Mouse (Mus musculus) fat pad, adult 2 months (tissue): ENCODE measurements around the gene Whrn.

Experiments
- DNase-seq: peaks from one replicate; pipeline ENCODE4 v3.0.0-alpha.2; 2011; ENCODE audit warnings: low read depth, low spot score; ENCODE audit errors: extremely low read depth

Gene Whrn

DNA sequence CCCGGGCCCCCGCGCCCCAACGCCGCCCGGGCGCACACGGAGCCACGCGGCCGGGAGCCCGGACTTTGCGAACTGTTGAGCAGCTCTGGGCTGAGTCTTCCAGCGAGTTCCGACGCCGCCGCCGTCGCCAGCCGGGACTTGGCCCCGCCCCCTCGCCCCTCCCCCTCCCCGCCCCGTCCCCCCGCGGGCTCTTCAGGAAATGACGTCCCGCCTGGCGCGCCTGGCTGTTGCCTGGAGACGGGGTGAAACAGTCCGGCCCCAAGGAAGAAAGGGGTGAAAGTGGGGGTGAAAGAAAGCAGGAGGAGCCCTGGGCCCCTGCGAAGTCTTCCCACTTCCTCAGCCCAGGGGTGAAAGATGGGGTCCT, at the start of gene Whrn:
TSS of gene Whrn (minus strand) at position 77 of the 364 bp plus-strand sequence.
- no peak for DNase-seq

- DNase-seq, result no peak
Measured at GRCm38 (mm10) chr4:63545231-63545958, 49.6 kb upstream of the Whrn start.

DNA sequence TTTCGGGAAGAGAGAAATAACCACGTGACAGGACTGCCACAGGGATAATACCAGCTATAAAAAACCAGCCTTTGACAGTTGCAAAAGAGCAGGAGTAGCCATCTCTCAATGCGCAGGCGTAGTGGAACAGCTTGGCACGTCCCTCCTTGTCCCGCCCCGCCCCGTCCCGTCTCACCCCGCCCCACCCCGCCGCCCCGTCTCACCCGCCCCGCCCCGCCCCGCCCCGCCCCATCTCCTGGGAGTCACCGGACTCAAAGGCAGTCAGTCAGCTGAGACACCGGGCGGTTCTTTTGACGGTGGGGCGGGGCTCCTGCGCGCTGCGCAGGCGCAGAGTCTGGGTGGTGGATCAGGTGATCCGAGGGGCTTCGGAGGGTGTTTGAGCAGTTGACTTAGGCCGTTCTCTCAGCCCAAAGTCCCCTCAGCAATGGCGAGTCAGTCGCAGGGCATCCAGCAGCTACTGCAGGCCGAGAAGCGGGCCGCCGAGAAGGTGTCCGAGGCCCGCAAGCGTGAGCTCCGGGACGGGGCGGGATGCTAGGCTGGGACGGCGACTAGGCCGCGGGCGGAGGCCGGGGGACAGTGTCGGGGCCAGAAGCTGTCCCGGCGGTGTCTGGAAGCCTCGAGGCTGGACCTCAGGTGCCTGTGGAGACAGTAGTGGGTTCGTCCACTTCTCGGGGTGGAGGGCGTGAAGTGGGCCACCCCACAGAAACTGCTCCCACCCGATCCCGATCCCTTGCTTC, 48.9 kb upstream of the Whrn start, which contains the start of gene Atp6v1g1:
TSS of gene Atp6v1g1 (plus strand) at position 279 of the 737 bp plus-strand sequence.
- DNase-seq, result no peak

DNA sequence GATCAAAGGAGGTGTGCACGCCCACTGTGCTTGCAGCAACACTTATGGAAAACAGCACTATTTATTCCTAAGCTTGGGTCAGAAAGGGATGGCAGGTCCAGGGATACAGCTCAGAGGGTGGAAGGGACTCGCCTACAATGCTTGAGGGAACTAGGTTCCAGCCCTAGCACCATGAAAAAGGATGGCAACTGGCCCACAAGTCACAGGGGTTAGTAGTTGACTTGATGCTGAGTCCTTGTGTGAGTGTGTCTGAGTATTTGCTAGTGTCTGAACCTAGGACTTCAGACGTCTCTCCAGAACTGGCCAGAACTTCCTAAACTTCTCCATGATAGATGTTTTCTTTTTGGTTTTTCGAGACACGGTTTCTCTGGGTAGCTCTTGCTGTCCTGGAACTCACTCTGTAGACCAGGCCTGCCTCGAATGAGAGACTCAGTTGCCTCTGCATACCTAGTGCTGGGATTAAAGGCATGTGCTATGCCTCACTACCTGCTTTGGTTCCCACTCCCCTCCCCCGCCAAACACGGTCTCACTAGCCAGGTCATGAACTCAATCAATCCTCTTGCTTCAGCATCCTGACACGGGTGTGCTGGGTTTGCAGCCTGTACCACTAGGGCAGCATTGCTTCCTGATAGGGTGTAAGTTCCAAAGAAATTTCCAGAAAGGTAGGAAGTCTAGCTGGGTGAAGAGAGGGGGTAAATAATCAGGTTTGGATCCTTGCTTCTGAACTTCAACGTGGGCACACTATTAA, 48.1 kb upstream of the Whrn start:
- DNase-seq, result no peak

GRCm38 (mm10) chr4:63542209-63542608, 46.4 kb upstream of the Whrn start:
- DNase-seq, result no peak

- DNase-seq, result no peak
Measured at GRCm38 (mm10) chr4:63537602-63538001, 41.8 kb upstream of the Whrn start.

DNA sequence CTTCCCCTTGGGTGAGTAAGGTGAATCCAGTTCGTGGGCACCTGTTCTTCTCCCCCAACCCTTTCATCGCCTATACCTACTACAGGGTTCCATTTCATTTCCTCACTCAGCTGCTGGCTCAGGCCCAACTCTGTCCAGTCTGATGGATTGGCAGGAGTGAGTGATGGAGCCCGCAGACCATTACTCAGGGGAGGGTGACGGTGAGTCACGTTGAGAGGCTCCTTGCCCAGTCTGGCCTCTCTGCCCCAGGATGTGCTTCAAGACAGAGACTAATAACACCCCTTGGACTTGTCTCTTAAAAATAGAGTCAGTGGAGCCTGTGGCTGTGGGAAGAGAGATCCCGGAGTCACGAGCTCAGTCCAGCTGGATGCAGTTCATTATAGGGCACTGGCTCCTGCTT, 34.6 kb upstream of the Whrn start:
- DNase-seq, result no peak

GRCm38 (mm10) chr4:63528946-63529345, 33.2 kb upstream of the Whrn start:
- no peak for DNase-seq

DNA sequence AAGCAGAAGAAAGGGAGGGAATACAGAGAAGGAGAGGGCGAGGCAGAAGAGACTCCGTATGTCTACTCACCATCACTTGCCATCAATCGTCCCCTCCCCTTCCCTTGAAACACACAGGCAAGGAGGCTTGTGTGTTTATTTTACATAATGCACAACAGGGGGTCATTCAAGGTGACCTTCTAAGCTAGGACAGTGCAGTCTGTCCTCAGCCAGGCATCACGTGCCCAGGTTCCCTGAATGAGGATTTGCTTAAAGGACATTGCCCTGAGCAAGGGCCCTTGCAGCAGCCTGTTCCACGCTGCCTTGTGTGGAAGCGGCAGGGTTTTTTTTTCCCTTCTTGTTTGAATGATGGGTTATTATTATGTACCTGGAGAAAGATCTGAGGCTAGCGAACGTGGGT, 29.7 kb upstream of the Whrn start:
- no peak for DNase-seq

DNA sequence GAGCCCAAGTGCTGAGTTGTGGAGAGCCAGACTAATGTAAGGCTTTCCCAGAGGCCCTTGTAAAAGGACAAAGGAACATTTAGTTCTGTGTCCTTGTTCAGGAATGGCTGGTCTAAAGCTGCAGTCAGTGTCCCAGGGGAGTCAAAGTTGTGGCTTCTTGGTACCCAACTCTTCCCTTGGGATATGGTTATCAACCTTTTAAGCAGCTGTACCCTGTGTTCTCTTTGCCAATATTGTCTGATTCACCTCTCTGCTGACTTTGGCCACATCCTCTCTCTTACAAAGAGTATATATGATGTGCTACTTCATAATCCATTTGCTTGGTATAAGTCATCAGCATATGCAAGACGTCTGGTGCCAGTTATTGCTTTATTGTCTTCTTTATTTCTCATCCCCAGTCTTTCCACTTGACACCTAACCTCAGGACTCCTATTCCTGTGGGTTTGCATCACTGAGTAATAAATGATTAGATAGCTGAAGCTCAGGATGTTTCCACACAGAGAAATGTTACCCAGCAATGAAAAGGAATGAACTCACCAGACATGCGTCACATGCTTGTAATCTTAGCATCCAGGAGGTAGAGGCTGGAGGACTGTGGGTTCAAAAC, 26.1 kb upstream of the Whrn start:
- DNase-seq, result no peak

GRCm38 (mm10) chr4:63515021-63515420, 19.2 kb upstream of the Whrn start:
- no peak for DNase-seq

DNA sequence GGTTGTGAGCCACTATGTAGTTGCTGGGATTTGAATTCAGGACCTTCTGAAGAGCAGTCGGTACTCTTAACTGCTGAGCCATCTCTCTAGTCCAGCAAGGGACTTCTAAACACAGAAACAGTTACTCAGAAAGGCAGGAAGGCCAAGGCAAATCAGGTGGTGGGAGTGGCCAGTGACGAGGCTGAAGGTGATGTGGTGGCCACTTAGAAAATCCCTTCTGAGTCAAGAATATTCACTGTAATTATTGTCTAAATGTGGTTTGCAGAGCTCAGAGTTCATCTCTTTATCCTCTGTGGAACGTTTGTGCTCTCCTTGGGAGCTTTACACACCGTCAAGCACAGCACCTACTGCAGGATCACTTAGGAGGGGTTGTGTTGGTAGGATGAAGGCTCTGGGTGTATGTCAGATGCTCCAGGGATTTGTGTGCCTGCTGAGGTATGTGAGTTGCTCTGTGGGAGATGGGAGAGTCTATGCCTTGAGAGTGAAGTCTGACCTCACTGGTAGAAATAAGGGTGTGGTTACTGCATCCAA, 18.7 kb upstream of the Whrn start:
- no peak for DNase-seq

- no peak for DNase-seq
Measured at GRCm38 (mm10) chr4:63512921-63513320, 17.1 kb upstream of the Whrn start.

DNA sequence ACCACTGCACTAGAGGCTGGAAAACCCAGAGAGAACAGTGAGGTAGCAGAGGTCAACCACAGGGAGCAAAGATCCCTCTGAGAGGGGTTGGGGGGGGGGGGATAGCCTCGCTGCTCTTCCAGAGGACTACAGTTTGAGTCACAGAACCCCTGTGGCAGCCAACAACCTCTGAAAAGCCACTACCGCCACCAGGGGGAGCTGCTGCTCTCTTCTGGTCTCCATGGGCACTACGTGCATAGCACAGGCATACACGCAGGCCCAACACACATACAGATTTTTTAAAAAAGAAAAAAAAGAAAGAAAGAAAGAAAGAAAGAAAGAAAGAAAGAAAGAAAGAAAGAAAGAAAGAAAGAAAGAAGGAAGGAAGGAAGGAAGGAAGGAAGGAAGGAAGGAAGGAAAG, 12.4 kb upstream of the Whrn start:
- DNase-seq, result no peak

GRCm38 (mm10) chr4:63507478-63507877, 11.7 kb upstream of the Whrn start:
- peak; percentile 11 for DNase-seq

GRCm38 (mm10) chr4:63503949-63504348, 8.2 kb upstream of the Whrn start:
- DNase-seq, result no peak

- DNase-seq, result no peak
Measured at GRCm38 (mm10) chr4:63501050-63501449, 5.3 kb upstream of the Whrn start.

GRCm38 (mm10) chr4:63498346-63498745, 2.6 kb upstream of the Whrn start:
- no peak for DNase-seq

DNA sequence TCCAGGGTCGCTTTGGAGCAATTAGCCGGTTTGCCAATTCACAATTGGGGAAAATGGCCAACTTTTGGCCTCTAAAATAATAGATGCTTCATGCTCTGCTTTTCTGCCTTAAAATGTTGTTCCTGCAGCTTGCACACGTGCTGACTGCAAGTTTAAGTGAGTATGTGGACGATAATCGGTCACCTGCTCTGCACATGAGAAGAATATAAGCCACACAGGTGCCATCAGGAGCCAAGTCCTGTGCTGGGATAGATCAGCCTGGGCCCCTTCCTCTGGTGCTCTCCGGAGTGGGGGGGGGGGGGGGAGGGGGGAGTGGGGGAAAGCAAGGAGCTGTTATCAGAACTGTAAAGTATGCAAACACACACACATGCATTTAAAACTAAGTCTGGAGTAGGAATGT, 521 bp upstream of the Whrn start:
- no peak for DNase-seq

DNA sequence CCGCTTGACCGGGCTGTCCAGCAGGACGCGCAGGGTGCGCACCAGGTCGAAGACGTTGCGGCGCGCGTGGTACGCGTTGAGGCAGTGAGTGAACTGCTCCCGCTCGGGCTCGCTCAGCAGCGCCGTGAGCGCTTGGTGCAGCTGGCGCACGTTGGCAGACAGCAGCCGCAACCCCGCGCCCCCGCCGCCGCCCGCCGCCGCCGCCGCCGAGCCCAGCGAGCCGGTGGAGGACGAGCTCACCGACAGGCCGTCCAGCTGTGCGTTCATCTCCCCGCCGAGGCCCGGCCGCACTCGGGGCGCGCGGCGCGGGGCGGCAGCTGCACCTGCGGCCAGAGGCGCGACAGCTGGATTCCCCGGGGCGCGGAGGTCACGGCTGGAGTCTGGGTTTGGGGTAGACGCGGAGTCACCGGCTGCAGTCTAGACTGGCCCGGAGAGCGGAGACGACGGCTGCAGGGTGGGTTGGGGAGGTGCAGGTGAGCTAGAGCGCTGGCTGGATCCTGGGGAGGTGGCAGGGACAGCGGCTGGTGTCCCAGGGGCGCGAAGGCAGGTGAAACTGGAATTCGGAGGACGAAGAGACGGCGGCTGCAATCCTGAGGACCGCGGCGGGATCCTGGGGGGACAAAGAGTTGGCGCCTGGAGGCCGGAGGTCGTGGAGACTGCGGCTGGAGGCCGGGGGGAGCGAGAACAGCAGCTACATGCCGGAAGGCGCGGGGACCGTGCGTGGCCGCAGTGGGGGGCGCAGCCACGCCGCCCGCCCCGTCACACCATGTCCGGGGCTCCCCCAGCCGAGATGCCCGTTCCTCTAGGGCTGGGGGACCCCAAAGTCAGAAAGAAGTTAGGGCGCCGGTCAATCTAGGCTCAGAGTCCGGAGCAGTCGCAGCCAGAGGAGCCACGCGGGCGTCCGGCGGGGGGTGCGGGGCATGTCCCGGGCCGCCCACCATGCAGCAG, 550 bp downstream of the Whrn start:
- no peak for DNase-seq
